Mouse (Mus musculus): ENCODE data around the gene Cacnb1.

The Cacnb1 gene

GRCm38 (mm10) chr11:98012831-98013230 lies 10.0 kb downstream of the Cacnb1 start:
- DNase-seq (ENCODE audit: low read depth, low spot score), result peak; percentile 73

- DNase-seq (ENCODE audit: low read depth, low spot score), result no peak
Measured at GRCm38 (mm10) chr11:98011716-98012115, 11.1 kb downstream of the Cacnb1 start.

GRCm38 (mm10) chr11:98008087-98008486 lies 14.7 kb downstream of the Cacnb1 start:
- no peak for DNase-seq (ENCODE audit: low read depth, low spot score)

GRCm38 (mm10) chr11:98005686-98006085 lies 17.1 kb downstream of the Cacnb1 start:
- no peak for DNase-seq (ENCODE audit: low read depth, low spot score)

GRCm38 (mm10) chr11:98005076-98005475 lies 17.8 kb downstream of the Cacnb1 start:
- peak; percentile 98 for DNase-seq (ENCODE audit: low read depth, low spot score)

GRCm38 (mm10) chr11:98004161-98004560 lies 18.7 kb downstream of the Cacnb1 start:
- no peak for DNase-seq (ENCODE audit: low read depth, low spot score)

- peak; percentile 45 for DNase-seq (ENCODE audit: low read depth, low spot score)
Measured at GRCm38 (mm10) chr11:98003171-98003671, 19.6 kb downstream of the Cacnb1 start.

GRCm38 (mm10) chr11:98002627-98003026 lies 20.2 kb downstream of the Cacnb1 start:
- DNase-seq (ENCODE audit: low read depth, low spot score), result peak; percentile 89

- no peak for DNase-seq (ENCODE audit: low read depth, low spot score)
Measured at GRCm38 (mm10) chr11:98001986-98002385, 20.8 kb downstream of the Cacnb1 start.

- no peak for DNase-seq (ENCODE audit: low read depth, low spot score)
Measured at GRCm38 (mm10) chr11:98001351-98001824, 21.4 kb downstream of the Cacnb1 start.

- DNase-seq (ENCODE audit: low read depth, low spot score), result no peak
Measured at GRCm38 (mm10) chr11:98000378-98001140, 22.3 kb downstream of the Cacnb1 start.

GRCm38 (mm10) chr11:97999748-98000147 lies 23.1 kb downstream of the Cacnb1 start:
- no peak for DNase-seq (ENCODE audit: low read depth, low spot score)

- DNase-seq (ENCODE audit: low read depth, low spot score), result no peak
Measured at GRCm38 (mm10) chr11:97998898-97999608, 23.8 kb downstream of the Cacnb1 start.

GRCm38 (mm10) chr11:97998074-97998793 lies 24.6 kb downstream of the Cacnb1 start:
- no peak for DNase-seq (ENCODE audit: low read depth, low spot score)

- DNase-seq (ENCODE audit: low read depth, low spot score), result no peak
Measured at GRCm38 (mm10) chr11:97997387-97997960, 25.4 kb downstream of the Cacnb1 start.

- DNase-seq (ENCODE audit: low read depth, low spot score), result no peak
Measured at GRCm38 (mm10) chr11:97996691-97997090, 26.1 kb downstream of the Cacnb1 start.

- DNase-seq (ENCODE audit: low read depth, low spot score), result peak; percentile 88
Measured at GRCm38 (mm10) chr11:97995564-97996288, 27.1 kb downstream of the Cacnb1 start, which contains the start of gene Arl5c. TSS of gene Arl5c (minus strand) at chr11:97996181.

GRCm38 (mm10) chr11:97994539-97995100 lies 28.2 kb downstream of the Cacnb1 start:
- DNase-seq (ENCODE audit: low read depth, low spot score), result peak; percentile 90

- peak; percentile 91 for DNase-seq (ENCODE audit: low read depth, low spot score)
Measured at GRCm38 (mm10) chr11:97988530-97989096, 34.2 kb downstream of the Cacnb1 start.
